Mouse (Mus musculus): ENCODE measurements at regions not wholly inside any gene's neighbourhood (a gene's known extent, or its start where the extent isn't known, plus 50 kb on each side); places are given as distances from the start of the nearest gene placed in this dataset.

DNA sequence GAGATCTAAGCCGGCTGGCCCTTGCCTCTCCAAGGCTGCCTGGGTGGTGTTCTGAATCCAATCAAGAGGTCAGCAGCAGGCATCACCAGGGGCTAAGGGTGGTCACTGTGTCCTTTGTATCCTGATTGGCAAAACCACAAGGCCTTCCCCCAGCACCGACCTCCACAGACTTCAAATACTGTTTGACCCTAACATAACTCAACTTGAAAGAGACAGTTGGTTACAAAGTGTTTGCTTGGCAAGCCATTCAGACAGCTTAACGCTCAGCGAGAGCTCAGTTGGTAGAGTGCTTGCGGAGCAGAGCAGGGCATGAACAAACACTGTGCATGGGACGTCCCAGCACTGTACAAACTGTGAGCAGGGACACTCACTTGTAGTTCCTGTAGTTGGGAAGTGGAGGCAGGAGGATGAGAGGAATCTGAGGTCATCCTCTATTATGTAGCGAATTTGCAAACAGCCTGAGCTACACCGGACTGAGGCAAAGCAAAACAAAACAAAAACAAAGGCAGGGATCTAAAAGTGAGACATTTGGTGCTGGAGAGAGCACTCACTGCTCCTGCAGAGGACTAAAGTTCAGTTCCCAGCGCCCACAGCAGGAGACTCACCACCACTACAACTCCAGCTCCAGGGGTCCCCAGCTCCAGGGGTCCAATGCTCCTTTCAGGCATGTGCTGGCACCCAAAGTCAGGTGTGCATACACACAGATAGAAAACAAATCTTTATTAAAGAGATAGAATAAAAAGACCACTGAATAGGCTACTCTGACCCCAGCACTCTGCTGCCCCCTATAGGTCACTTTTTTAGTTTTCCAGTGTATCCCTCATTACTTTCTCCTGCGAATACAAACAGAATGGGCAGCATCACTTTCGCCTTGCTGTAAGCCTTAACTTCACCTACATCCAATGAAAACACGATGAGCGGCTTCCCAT is 273.5 kb downstream of the Prex1 start:
- DNase-seq (ENCODE audit: low read depth in 2 of 2, low spot score in 2 of 2): peak in 1 of 2 experiments; percentile 16

- no peak for DNase-seq (ENCODE audit: low read depth in 2 of 2, low spot score in 2 of 2)
These were observed 275.4 kb downstream of the Prex1 start for GRCm38 (mm10) chr2:166438207-166438606.

DNA sequence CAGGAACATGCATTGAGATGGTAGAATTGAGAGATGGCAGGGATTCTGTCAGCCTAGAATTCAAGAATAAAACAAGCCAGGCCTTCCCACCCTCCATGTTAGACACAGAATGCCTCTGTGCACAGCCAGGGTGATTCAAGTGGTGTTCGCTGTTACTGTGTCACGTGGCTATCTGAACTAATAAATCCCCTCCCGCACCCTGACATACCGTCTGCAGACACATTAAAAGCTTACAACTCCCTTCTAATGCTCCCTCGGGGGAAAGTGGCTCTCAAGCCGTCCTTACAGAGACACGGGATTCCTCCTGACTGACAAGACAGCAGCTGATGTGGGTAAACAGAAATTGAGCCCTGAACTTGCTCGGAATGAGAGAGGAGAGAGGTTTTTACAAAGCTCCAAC is 279.1 kb downstream of the Prex1 start:
- DNase-seq (ENCODE audit: low read depth in 2 of 2, low spot score in 2 of 2): no peak

DNA sequence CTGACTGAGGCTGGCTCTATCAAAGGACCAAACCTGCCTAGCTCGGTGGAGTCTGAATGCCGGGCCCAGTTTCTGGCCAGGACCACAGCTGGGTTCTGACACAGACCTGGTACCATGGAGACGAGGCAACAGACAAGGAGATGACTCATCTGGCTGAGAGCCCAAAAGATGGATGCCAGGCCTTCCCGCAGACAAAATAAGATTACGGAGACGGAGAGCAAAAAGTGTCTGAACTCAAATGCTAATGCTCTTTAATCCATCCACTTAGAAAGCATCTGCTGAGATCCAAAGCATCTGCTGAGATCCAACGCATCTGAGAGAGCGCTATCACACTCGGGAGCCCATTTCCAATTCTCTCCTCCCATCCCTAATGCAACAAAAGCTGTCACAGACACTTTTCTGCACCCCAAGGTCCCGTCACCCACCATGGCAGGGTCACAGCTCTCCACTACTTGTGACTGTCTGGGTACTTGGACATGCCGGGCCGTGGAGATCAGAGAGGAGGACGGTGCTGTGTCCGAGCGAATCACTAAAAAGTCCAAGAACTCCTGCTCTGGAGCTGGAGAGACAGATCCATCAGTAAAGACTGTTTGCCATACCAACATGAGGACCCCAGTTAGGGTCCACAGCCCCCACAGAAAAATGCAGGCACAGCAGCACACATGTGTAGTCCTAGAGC is 278.3 kb upstream of the Sulf2 start:
- no peak for DNase-seq (ENCODE audit: low read depth in 2 of 2, low spot score in 2 of 2)

DNA sequence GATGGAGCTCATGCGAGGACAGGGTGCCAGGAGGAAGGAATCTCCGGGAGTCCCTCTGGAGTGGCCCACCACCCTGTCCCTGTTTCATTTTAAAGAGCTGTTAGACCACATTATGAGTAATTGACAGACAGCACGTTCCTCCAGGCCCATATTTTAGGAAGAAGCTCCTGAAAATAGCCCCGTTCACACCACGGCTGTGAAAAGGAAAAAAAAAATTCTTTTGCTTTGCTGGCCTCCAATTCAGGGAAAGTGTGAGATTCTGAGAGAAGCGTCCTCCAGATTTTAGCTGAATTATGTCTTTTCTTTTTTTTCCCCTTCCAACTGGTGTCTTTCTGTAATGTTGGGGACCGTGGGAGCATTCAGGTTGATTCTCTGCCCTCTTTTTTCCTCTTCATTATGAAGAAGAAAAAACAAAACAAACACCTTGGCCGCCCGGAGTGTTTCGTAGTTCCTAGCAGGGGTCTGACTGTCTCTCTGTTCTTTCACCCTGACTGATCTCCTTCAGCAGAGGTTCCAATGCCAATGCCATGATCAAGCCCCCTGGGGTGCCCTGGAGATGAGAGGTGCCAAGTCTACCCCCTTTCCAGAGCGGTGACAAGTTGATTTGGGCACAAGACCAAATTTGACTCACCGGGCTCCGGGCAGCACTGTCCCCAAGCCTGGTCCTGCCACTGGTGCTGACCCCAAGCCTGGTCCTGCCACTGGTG is 277.6 kb upstream of the Sulf2 start:
- no peak for DNase-seq (ENCODE audit: low read depth in 2 of 2, low spot score in 2 of 2)

GRCm38 (mm10) chr2:166432531-166432930 is 277.1 kb upstream of the Sulf2 start:
- no peak for DNase-seq (ENCODE audit: low read depth in 2 of 2, low spot score in 2 of 2)

- no peak for DNase-seq (ENCODE audit: low read depth in 2 of 2, low spot score in 2 of 2)
These were observed 274.5 kb upstream of the Sulf2 start for GRCm38 (mm10) chr2:166429918-166430317.

GRCm38 (mm10) chr2:166429494-166429893 is 274.0 kb upstream of the Sulf2 start:
- no peak for DNase-seq (ENCODE audit: low read depth in 2 of 2, low spot score in 2 of 2)

DNA sequence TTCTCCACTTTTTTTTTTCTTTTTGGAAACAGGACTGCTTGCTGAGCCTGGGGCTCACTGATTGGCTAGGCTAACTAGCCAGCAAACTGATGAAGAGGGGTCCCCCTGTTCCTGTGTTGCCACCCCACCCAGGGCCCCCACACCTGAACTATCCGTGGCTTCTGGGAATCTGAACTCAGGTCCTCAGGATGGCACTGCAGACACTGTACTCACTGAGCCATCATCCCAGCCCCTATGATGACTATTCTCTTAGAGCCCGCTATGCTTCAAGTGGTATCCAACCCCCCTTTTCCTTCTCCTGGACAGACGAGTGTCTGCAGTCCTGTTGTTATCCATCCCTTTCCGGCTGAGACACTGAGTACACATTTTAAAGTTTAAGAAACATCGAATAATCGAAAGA is 271.9 kb upstream of the Sulf2 start:
- DNase-seq (ENCODE audit: low read depth in 2 of 2, low spot score in 2 of 2): no peak

- DNase-seq (ENCODE audit: low read depth in 2 of 2, low spot score in 2 of 2): no peak
These were observed 271.5 kb upstream of the Sulf2 start for GRCm38 (mm10) chr2:166426960-166427359.

DNA sequence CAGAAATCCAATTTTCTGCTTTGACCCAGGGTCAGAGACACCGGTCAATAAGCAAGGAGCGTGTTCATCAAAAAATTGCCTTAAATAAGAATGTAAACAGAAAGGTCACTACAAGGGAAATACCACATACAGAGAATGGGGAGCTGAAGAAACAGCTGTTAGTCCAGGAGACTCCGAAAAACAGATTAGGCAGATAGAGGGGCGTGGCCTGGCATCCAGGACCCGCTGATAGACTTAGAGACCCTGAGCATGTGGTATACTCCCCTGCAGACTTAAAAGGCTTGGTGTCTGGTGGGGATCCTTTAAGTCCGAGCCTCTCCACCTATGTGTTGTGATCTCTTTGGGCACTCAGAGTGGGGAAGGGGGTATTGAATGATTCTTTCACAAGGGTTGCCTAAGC is 271.0 kb upstream of the Sulf2 start:
- DNase-seq (ENCODE audit: low read depth in 2 of 2, low spot score in 2 of 2): no peak

DNA sequence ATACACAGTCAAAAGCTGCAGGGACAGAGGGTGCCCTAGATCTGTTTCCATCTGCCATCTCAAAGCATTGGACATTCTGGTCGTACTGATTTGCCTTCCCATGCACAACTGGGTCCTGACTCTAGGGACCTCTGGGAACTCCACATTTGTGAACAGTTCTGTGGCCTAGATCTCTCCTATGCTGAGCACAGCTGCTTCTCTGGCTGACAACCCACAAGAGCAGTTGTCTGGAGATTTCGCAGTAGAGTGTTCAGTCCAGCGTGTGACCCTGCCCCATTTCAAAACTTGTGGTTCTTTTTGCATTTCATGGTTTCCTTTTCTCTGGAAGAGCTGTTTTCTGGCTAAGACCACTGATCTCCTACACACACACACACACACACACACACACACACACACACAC is 269.7 kb upstream of the Sulf2 start:
- DNase-seq (ENCODE audit: low read depth in 2 of 2, low spot score in 2 of 2): no peak

- no peak for DNase-seq (ENCODE audit: low read depth in 2 of 2, low spot score in 2 of 2)
These were observed 267.7 kb upstream of the Sulf2 start for GRCm38 (mm10) chr2:166423132-166423660.

DNA sequence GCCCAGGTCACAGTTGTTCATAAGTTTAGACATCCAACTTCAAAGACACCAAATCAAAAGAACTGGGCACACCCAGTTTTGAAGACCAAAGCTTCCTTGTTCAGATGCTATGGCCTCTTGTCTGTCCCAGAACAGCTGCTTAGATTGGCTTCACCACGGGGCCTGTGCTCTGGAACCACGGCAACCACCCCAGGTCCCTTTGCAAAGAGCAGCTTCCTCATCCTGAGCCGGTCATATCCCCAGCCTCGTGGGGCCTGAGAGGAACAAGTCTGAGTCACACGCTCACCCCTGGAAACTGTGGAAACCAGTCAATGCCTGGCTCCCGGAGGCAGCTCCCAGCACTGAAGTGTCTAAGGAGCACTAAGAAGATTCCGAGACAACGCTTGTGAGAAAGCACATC is 264.8 kb upstream of the Sulf2 start:
- no peak for DNase-seq (ENCODE audit: low read depth in 2 of 2, low spot score in 2 of 2)

GRCm38 (mm10) chr2:166419271-166419670 is 263.8 kb upstream of the Sulf2 start:
- DNase-seq (ENCODE audit: low read depth in 2 of 2, low spot score in 2 of 2): no peak

GRCm38 (mm10) chr2:166418279-166418678 is 262.8 kb upstream of the Sulf2 start:
- no peak for DNase-seq (ENCODE audit: low read depth in 2 of 2, low spot score in 2 of 2)

DNA sequence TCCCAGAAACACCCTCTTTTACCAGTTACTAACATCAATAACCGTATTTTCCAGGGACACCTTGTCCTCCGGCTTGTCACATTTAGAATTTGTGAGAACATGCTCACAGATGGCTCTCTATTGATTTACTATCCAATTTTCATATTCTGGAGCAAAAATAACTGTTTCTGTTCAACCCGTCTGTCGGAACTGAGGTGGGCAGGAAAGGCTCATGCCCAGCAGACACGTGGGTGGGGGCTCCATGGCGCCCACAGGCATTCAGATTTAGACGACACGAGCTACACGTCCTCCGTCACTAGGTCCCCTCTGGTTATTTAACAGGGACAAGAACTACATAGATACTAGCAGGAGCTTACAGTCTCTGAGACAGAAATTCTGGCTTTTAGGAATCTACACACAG is 262.2 kb upstream of the Sulf2 start:
- no peak for DNase-seq (ENCODE audit: low read depth in 2 of 2, low spot score in 2 of 2)

- DNase-seq (ENCODE audit: low read depth in 2 of 2, low spot score in 2 of 2): no peak
These were observed 260.1 kb upstream of the Sulf2 start for GRCm38 (mm10) chr2:166415481-166415965.

- DNase-seq (ENCODE audit: low read depth in 2 of 2, low spot score in 2 of 2): no peak
These were observed 259.4 kb upstream of the Sulf2 start for GRCm38 (mm10) chr2:166414856-166415255.

GRCm38 (mm10) chr2:166412031-166412858 is 256.8 kb upstream of the Sulf2 start:
- DNase-seq (ENCODE audit: low read depth in 2 of 2, low spot score in 2 of 2): no peak

- DNase-seq (ENCODE audit: low read depth in 2 of 2, low spot score in 2 of 2): no peak
These were observed 253.9 kb upstream of the Sulf2 start for GRCm38 (mm10) chr2:166409391-166409790.

All from CD8-positive naive resting alpha-beta T cell, adult 2 months (primary cell).